Mouse (Mus musculus): ENCODE measurements around the gene Bbs9.

DNA sequence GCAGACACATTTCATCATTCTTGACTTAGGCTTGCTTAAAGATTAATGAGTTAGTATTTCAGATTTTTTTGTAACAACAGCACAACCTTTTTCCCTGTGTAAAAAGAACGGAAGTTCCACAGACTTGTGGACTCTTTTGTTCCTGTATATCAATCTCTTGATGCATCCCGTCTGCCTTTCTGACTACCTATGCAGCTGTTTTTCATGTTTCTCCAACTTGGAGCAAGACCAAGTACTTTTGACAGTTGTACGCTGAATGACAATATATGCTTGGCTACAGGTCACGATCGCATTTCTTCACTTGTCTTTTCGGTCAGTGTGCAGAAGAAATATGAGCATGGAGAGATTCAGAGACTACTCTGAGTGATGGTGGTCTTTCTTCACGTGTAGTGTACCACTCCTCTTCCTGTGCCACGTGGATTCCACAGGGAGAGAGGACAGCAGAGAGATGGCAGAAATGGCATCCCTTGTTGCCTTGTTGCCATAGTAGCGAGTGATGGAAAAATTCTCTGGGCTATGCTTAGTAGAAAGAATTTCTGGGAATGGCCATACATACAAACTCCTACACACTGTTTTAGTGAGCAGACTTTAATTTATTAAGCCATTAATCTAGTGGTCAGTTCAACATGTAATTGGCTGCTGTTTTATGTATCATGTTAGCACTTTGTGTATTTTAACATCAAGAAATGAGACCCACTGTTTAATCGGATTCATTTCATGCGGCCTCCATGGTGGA, 88.3 kb downstream of the Bbs9 start:
- TF ChIP-seq MAFK (IDR thresholded peaks at IDR 0.05; ENCODE audit: insufficient read depth, low read depth, low read length) (no peak), CHD2 (IDR thresholded peaks at IDR 0.05; ENCODE audit: low read depth, low read length) (no peak)

All from ES-E14 (cell line).